Mouse (Mus musculus) cerebral cortex, adult 2 months (tissue): ENCODE measurements around the gene Armh3.

Source experiments
- WGBS: fragments of 180-500 bp; shearing (Covaris S2); methylation state at CpG from one replicate; pipeline ENCODE4 v1.1.7; 2018; 5-methylcytosine and 5-hydroxymethylcytosine counted together

Gene Armh3

DNA sequence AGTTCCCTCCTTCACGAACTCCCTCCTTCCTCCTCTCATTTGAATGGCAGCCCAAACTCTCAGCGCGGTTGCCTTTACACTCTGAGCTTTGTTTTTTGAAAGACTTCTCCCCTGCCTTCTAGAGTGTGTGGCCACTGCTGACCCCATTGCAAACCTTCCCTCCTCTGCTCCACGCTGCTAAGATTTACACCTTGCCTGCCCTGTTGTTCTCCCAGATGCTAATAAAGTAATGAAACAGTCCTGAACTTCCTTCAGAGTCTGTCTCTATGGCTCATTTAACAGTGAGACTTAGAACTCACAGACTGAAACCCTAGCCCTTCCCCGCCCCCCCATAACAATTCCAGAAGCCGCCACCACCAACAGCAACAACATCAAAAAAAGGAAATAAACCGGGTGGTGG is 208.9 kb downstream of the Armh3 start:
- WGBS, result 81% methylated on average over 7 of the region's 7 CpGs

- WGBS, result 75% methylated on average over 4 of the region's 4 CpGs
These were observed 210.0 kb downstream of the Armh3 start for GRCm38 (mm10) chr19:45788337-45788736.

DNA sequence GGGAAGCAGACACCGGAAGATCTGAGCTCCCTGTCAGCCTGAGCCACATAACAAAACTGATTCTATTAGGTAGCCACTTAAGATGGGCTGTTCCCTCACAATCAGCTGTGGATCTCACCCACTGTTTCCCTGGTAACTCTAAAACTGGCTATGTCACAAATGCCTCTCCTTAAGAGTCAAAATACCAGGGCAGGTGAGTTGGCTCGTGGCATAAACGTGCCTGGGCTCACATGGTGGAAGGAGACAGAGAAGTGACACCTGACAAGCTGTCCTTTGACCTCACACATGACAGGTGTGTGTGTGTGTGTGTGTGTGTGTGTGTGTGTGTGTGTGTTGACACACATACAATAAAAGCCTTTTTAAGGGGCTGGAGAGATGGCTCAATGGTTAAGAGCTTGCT is 210.8 kb downstream of the Armh3 start:
- WGBS, result 72% methylated on average over 3 of the region's 3 CpGs

- 51% methylated on average over 3 of the region's 3 CpGs for WGBS
These were observed 212.8 kb downstream of the Armh3 start for GRCm38 (mm10) chr19:45785470-45785869.

GRCm38 (mm10) chr19:45783933-45784576 is 214.2 kb downstream of the Armh3 start:
- 31% methylated on average over 17 of the region's 17 CpGs for WGBS

GRCm38 (mm10) chr19:45783181-45783932 is 214.9 kb downstream of the Armh3 start, which contains the start of gene Mgea5:
Gene Mgea5 (minus strand): TSS chr19:45783837.
- WGBS, result 1% methylated on average over 68 of the region's 71 CpGs

- 1% methylated on average over 36 of the region's 36 CpGs for WGBS
These were observed 215.8 kb downstream of the Armh3 start for GRCm38 (mm10) chr19:45782315-45783001.

GRCm38 (mm10) chr19:45781676-45782075 is 216.6 kb downstream of the Armh3 start:
- 25% methylated on average over 8 of the region's 8 CpGs for WGBS

DNA sequence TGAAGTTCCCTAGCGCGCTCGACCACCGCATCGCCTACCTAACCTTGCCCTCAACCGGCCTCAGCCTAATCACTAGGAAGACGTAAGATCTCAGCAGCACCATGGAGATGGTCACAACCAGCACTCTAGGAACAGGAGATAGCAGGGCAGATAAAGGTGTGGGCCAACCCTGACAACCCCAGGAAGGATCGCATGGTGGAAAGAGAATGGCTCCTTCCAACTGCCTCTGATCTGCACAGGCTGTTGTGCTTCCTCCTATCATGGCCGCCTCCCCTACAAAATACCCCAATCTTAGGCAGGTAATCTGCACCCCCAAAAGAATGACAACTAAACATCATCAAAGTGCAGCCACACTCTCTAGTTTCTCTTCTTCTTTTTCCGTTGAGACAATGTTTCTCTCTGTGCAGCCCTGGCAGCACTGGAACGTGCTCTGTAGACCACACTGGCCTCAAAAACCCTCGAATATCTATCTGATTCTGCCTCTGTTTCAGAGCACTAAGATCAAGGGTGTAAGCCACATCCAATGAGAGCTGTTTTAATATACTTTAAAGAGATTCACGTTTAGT is 217.9 kb downstream of the Armh3 start:
- 53% methylated on average over 13 of the region's 13 CpGs for WGBS

- 48% methylated on average over 2 of the region's 2 CpGs for WGBS
These were observed 222.8 kb downstream of the Armh3 start for GRCm38 (mm10) chr19:45775486-45775885.

- WGBS, result 66% methylated on average over 5 of the region's 5 CpGs
These were observed 226.8 kb downstream of the Armh3 start for GRCm38 (mm10) chr19:45771501-45771900.
